Mouse (Mus musculus): ENCODE measurements around the gene Gm20517.

DNA sequence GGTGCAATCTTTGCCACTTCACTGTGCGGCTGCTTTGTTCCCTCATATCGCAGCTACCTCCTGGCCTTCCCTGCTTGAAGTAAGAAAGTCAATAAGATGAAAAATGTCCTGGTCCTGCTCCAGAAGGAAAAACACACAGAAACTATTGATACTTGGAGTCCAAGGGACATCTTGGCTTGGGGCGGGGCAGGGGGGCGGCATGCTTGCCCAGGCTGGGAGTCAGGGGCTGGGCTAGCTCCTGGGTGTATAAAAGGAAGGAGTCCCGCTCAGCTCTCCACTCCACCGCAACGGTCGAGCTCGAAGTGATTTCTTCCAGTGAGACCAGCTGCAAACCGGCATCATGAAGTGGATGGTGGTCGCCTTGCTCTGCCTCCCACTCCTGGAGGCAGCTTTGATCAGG, 115.2 kb downstream of the Gm20517 start, which contains the start of gene Pgc:
- TF ChIP-seq MXI1 (IDR thresholded peaks at IDR 0.05; ENCODE audit: low read depth, low read length) (no peak), USF1 (IDR thresholded peaks at IDR 0.05; ENCODE audit: low read depth, low read length) (no peak), EP300 (IDR thresholded peaks at IDR 0.05; ENCODE audit: low read depth in 1 of 2, low read length in 2 of 2) (no peak)
